Mouse (Mus musculus) heart, embryonic 12.5 days (tissue): Measurements from ENCODE around the gene Cel. TPM values are rescaled to one million over a fixed set of nuclear protein-coding genes. Genes with fewer than 3 reads are reported as not detected.
A peak's percentile ranks its signal among the peaks of the same experiment; 100 is the strongest.
"Not testable (repeated sequence)": the region's sequence is repeated elsewhere in the genome, so short reads cannot be mapped to it uniquely, and the experiment has no call there.

Experiments used
- ATAC-seq: fragments of 200-750 bp; cut with Nextera tagmentation; 2 replicates; pipeline ENCODE4 v1.8.0; 2017; ENCODE audit warnings: moderate TSS enrichment, moderate library complexity; ENCODE audit not compliant: insufficient number of reproducible peaks, low FRiP score
- H3K27ac ChIP-seq: fragments of 300-500 bp; sonication (generic); 2 replicates; pipeline ENCODE4 v1.5.1; 2016; ENCODE audit warnings: mild to moderate bottlenecking, moderate library complexity; ENCODE audit not compliant: poor library complexity, severe bottlenecking
- H3K27me3 ChIP-seq: fragments of 300-500 bp; sonication (generic); replicated peaks from 2 replicates; pipeline ENCODE4 v1.6.1; 2016; ENCODE audit warnings: mild to moderate bottlenecking, moderate library complexity
- H3K36me3 ChIP-seq: fragments of 300-500 bp; sonication (generic); 2 replicates; pipeline ENCODE4 v1.6.1; 2016; ENCODE audit warnings: mild to moderate bottlenecking, moderate library complexity
- H3K4me1 ChIP-seq: fragments of 300-500 bp; sonication (generic); replicated peaks from 2 replicates; pipeline ENCODE4 v1.6.1; 2016; ENCODE audit warnings: mild to moderate bottlenecking
- H3K4me2 ChIP-seq: fragments of 300-500 bp; sonication (generic); 2 replicates; pipeline ENCODE4 v1.6.1; 2016; ENCODE audit warnings: mild to moderate bottlenecking, moderate library complexity
- H3K4me3 ChIP-seq: fragments of 300-500 bp; sonication (generic); 2 replicates; pipeline ENCODE4 v1.5.1; 2016; ENCODE audit warnings: mild to moderate bottlenecking
- H3K9ac ChIP-seq: fragments of 300-500 bp; sonication (generic); 2 replicates; pipeline ENCODE4 v1.6.1; 2016; ENCODE audit warnings: mild to moderate bottlenecking, moderate library complexity
- H3K9me3 ChIP-seq: fragments of 300-500 bp; sonication (generic); replicated peaks from 2 replicates; pipeline ENCODE4 v1.6.1; 2016; ENCODE audit warnings: mild to moderate bottlenecking, moderate library complexity
- WGBS: fragments of 180-500 bp; shearing (Covaris S2); methylation state at CpG from one replicate; pipeline ENCODE4 v1.1.7; 2016; 5-methylcytosine and 5-hydroxymethylcytosine counted together
- microRNA-seq: library from miRNA; unstranded; fragments of <30 nt; microRNA quantifications from one replicate; pipeline ENCODE4, GENCODE M21; 2017
- polyA plus RNA-seq: library from polyadenylated mRNA; unstranded; fragments of >200 nt; fragmentation: Nextera tagmentation; extraction: Ambion mirVana; gene quantifications from 2 replicates; pipeline ENCODE4 v1.2.1, GENCODE M21; 2016

Gene Cel
- polyA plus RNA-seq, 1 experiment from 2014 or later = not detected

DNA sequence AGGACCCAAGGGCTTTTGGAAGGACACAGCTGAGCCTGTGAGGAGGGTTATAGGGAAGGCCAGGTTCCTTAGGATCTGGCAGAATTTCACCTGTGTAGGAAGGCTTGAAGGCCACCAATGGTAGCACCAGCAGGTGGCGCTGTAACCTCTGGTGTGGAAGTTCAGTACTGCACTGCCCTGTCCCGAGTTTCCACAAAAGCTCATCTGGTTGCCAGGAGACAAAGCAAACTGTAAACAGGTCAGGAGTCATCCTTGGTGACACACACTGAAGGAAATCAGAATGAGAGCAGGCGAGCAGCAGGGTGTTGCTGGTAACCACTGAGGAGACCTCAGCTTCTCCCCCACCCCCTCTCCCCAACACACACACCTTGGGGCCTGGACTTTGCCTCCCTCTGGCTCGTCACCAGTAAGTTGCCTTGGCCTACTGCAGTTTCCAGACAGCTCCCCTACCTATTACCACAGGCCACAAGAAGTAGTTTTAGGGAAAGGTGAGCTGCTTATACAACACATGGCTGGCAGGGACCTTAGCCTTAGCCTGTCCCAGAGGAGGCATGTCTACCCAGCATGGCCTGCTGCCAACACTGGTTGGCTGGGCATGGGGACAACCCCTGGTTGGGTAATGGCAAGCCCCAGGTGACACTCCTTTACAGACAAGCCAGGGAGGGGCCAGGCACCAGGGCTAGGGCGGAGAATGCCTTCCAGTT, 45.8 kb downstream of the Cel start:
- ATAC-seq = peak; percentile 38; the same call in 1 of the 2 replicates
- Histone ChIP-seq H3K4me1 (peaks cover 19% of the 10 kb centered on the region), H3K9ac (no peak overlapping the region), H3K4me2 (no peak overlapping the region), H3K4me3 (no peak overlapping the region), H3K9me3 (no peaks in the 10 kb centered on the region), H3K27ac (no peak overlapping the region), H3K27me3 (peaks cover 3% of the 10 kb centered on the region; the same call in 1 of the 2 replicates), H3K36me3 (no peaks in the 10 kb centered on the region)
- WGBS = 40% methylated on average over 5 of the region's 5 CpGs

DNA sequence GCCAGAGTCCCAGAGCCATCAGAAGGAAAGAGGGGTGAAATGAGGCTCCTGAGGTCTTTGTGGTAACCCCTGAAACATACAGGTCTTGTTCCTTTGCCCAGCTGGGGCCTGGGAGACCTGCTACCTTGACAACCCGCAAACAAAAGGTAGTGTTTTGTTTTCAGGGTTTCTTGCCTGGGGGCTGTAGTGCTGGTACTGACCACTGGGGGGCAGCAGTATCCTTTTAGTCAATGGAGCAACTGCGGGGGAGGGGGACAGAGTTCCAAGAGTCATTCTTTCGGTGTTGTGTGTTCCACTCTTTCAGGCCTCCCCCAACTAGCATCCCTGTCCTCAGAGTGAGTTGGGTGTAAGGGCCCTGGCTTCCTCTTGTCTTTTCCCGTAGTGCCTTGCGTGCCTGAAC, 48.7 kb downstream of the Cel start:
- ATAC-seq = no peak
- Histone ChIP-seq H3K4me2 (peak overlapping the region; percentile 97), H3K36me3 (no peaks in the 10 kb centered on the region), H3K9me3 (no peaks in the 10 kb centered on the region), H3K27me3 (peaks cover 15% of the 10 kb centered on the region; the same call in 1 of the 2 replicates), H3K27ac (no peak overlapping the region), H3K4me1 (peaks cover 19% of the 10 kb centered on the region), H3K4me3 (peak overlapping the region; percentile 63; the same call in 1 of the 2 replicates), H3K9ac (peak overlapping the region; percentile 36; the same call in 1 of the 2 replicates)
- 11% methylated on average over 5 of the region's 5 CpGs for WGBS

DNA sequence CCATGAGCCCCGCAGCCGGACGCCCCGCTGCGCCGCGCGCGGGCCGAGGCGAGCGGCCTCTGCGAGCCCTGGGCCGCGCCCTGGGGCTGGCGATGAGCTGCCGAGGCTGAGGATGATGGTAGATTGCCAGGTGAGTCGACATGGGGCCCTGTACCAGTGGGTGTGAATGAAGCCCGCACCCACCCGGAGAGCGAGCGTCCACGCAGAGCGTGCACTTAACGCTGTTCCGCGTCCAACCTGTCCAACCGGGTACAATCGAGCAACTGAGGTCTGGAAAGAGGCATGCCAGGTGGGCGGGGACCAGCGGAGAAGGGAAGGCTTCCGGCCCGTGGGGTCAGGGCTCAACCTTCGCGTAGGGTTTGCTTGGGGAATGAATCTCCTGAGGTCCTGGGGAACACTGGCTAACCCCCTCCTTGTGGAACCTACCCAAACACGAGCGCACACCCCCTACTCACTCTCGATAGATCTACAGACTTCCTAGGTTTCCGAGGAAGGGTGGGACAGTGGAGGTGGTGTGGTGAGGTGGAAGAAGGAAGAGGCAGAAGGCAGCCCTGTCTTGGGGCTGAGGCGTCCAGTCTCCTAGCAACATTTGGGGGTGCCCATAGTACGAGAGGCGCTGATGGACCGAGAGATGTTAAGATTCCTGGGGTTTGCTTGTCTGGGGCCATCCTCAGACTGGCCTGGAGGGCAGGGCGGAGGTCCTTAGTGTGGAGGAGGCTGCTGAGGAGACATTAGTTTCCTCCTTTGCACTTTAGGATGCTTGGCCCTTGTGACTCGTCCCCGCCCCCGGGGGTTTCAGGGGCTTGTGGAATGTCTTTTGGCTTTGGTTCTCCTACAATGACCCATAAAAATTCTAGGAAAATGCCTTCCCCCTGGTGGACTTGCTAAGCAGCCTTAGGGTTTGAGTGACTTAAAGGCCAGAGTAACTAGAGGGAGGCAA, 49.5 kb downstream of the Cel start:
- H3K36me3 ChIP-seq = no peaks in the 10 kb centered on the region
- peaks cover 19% of the 10 kb centered on the region for H3K4me1 ChIP-seq
- WGBS = 7% methylated on average over 47 of the region's 47 CpGs
- ATAC-seq = peak; percentile 26; the same call in 1 of the 2 replicates
- H3K27me3 ChIP-seq = peaks cover 16% of the 10 kb centered on the region; the same call in 1 of the 2 replicates
- H3K4me2 ChIP-seq = peak overlapping the region; percentile 97
- H3K9me3 ChIP-seq = no peaks in the 10 kb centered on the region
- peak overlapping the region; percentile 85 for H3K9ac ChIP-seq
- peak overlapping the region; percentile 63 for H3K4me3 ChIP-seq
- no peak overlapping the region for H3K27ac ChIP-seq

DNA sequence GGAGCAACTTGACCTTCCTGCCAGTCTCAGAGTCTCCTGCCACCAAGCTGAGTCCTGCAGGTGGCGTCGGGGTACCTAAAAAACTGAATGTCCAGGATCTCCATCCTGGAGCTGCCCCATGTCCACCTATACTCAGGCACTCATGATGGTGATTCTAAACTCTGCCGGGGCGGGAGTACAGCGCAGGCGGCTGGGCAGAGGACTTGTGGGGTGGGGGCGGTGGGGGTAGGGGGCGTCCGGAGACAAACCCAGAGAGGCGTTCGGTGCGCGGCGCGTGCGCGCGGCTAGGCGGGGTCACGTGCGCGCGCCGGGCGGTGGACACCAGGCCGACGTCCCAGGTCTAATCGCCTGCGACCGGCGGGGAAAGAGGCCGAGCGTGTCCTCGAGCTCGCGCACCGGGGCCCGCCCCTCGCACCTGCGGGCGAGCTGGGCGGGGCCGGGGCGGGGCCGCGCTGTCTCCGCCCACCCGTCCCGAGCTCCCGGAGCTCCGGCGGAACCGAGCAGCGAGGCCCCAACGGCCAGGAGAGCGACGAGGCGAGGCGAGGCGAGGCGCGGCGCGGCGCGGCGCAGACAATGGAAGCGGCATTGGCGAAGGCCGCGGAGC, 50.3 kb downstream of the Cel start, which contains the start of gene Ralgds:
Gene Ralgds (plus strand): TSS at position 328 of the 604 bp plus-strand sequence.
- no peak within 1 kb of the TSS for H3K27ac ChIP-seq

DNA sequence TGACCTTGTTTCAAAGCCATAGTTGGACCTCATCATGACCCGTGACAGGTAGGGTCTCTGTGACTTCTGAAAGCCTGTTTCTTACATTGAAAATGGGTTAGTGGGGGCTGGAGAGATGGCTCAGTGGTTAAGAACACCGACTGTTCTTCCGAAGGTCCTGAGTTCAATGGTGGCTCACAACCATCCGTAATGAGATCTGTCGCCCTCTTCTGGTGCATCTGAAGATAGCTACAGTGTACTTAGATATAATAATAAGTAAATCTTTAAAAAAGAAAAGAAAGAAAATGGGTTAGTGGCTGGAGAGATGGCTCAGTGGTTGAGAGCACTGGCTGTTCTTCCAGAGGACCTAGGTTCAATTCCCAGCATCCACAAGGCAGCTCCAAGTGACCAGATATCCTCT, 51.6 kb downstream of the Cel start:
- H3K9me3 ChIP-seq, ATAC-seq, H3K4me2 ChIP-seq, H3K36me3 ChIP-seq, H3K27ac ChIP-seq, H3K4me3 ChIP-seq, H3K9ac ChIP-seq: not testable (repeated sequence)
- Histone ChIP-seq H3K27me3 (peaks cover 16% of the 10 kb centered on the region; the same call in 1 of the 2 replicates), H3K4me1 (peaks cover 15% of the 10 kb centered on the region)
- 46% methylated on average over 5 of the region's 5 CpGs for WGBS

More for the DNA sequence above, 50.3 kb downstream of the Cel start, which contains the start of gene Ralgds:
- no peaks in the 10 kb centered on the region for H3K36me3 ChIP-seq
- H3K4me1 ChIP-seq = peaks cover 19% of the 10 kb centered on the region
- H3K9me3 ChIP-seq = no peaks in the 10 kb centered on the region
- peak within 1 kb of the TSS; percentile 63 for H3K4me3 ChIP-seq
- peaks cover 16% of the 10 kb centered on the region; the same call in 1 of the 2 replicates for H3K27me3 ChIP-seq
- peak within 1 kb of the TSS; percentile 85 for H3K9ac ChIP-seq
- ATAC-seq = peak; percentile 84
- H3K4me2 ChIP-seq = peak within 1 kb of the TSS; percentile 97
- WGBS = under 1% methylated on average over 59 of the region's 71 CpGs

DNA sequence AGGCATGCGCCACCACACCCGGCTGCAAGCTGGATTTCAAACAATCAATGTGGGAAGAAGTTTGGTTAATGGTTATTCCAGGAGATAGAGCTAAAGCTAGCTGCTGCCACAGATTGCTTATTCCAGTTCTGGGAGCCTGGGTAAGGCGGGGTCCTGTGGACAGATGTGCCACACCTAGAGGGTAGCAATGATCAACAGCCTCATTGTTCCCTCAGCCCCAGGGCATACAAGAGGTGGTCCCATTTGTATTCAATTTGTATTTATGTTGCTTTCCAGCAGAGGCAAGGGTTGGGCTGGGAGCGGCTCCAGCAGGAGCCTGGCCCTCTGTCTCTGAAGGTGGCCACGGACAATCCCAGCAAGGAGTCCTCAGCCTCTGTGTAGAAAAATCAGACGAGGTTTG, 56.9 kb downstream of the Cel start:
- Histone ChIP-seq H3K4me3 (no peak overlapping the region), H3K27me3 (peaks cover 9% of the 10 kb centered on the region; the same call in 1 of the 2 replicates), H3K27ac (no peak overlapping the region), H3K4me1 (no peaks in the 10 kb centered on the region), H3K9ac (no peak overlapping the region), H3K36me3 (no peaks in the 10 kb centered on the region), H3K9me3 (no peaks in the 10 kb centered on the region), H3K4me2 (no peak overlapping the region)
- no peak for ATAC-seq
- 78% methylated on average over 6 of the region's 6 CpGs for WGBS

DNA sequence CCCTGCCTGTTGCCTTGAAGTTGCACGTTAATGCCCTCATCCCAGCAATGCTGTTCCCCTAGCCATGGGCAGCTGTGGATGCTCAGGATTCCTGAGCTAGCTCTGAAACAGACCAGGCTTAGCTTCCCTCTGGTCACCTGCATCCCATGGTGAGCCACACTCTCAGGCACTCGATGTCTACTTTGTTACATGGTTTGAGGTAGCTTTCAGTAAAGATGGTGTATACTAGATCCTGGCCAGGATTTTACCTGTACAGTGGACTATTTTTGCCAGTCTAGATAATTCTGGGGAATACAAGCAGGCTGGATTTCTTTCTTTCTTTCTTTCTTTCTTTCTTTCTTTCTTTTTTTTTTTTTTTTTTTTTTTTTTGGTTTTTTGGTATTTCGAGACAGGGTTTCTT, 57.4 kb downstream of the Cel start, which contains the start of gene Gm10134:
Gene Gm10134 (plus strand): TSS at position 301 of the 400 bp plus-strand sequence.
- Histone ChIP-seq H3K4me2 (no peak within 1 kb of the TSS), H3K4me3 (no peak within 1 kb of the TSS), H3K4me1 (no peaks in the 10 kb centered on the region), H3K36me3 (no peaks in the 10 kb centered on the region), H3K9ac (no peak within 1 kb of the TSS), H3K9me3 (no peaks in the 10 kb centered on the region), H3K27me3 (peaks cover 6% of the 10 kb centered on the region; the same call in 1 of the 2 replicates), H3K27ac (no peak within 1 kb of the TSS)
- WGBS = 59% methylated on average over 3 of the region's 3 CpGs
- no peak for ATAC-seq

Small RNAs within 50 kb of the gene (microRNA-seq; reads per million reads assigned to microRNA genes)
- gene Gm22824 = not detected

Other genes starting within 250 kb of the Cel start
- 4.7 and 5.1 TPM in 2 replicates for gene Ppp1r26, start 116.6 kb downstream of the Cel start, polyA plus RNA-seq
- 0.29 and 0.49 TPM in 2 replicates for gene 1700007K13Rik, start 97.1 kb downstream of the Cel start, polyA plus RNA-seq
- gene Mrps2, start 95.3 kb downstream of the Cel start, polyA plus RNA-seq = 49.6 and 52.9 TPM in 2 replicates
- gene Gbgt1, start 66.5 kb downstream of the Cel start, polyA plus RNA-seq = 0.28 and 0.41 TPM in 2 replicates
- 0.82 TPM in 1 of 2 replicates, not detected in the other for gene Gm10134, start 57.3 kb downstream of the Cel start, polyA plus RNA-seq
- gene Ralgds, start 50.3 kb downstream of the Cel start, polyA plus RNA-seq = 21.1 and 22.1 TPM in 2 replicates
- gene Gtf3c5, start 20.3 kb upstream of the Cel start, polyA plus RNA-seq = 32.5 and 34.2 TPM in 2 replicates
- gene Gfi1b, start 58.6 kb upstream of the Cel start, polyA plus RNA-seq = 3.9 and 5.6 TPM in 2 replicates
- 16.7 and 17.6 TPM in 2 replicates for gene Tsc1, start 77.8 kb upstream of the Cel start, polyA plus RNA-seq
- gene Spaca9, start 136.3 kb upstream of the Cel start, polyA plus RNA-seq = 1.2 and 2.2 TPM in 2 replicates
- gene Ak8, start 136.8 kb upstream of the Cel start, polyA plus RNA-seq = 0.42 and 0.51 TPM in 2 replicates